Mouse (Mus musculus) embryonic fibroblast, embryonic 13.5 days (primary cell): Measurements from ENCODE around the gene Gpx2.

ENCODE experiments used
- CTCF ChIP-seq: IDR thresholded peaks from 2 replicates; pipeline ENCODE4 v1.5.1; 2011; ENCODE audit warnings: mild to moderate bottlenecking, control low read depth, low read length, moderate library complexity, borderline replicate concordance; ENCODE audit not compliant: insufficient read depth
- POLR2A ChIP-seq: IDR thresholded peaks from 2 replicates; pipeline ENCODE4 v1.6.1; 2011; ENCODE audit warnings: low read depth, mild to moderate bottlenecking, control low read depth, low read length, moderate library complexity

DNA sequence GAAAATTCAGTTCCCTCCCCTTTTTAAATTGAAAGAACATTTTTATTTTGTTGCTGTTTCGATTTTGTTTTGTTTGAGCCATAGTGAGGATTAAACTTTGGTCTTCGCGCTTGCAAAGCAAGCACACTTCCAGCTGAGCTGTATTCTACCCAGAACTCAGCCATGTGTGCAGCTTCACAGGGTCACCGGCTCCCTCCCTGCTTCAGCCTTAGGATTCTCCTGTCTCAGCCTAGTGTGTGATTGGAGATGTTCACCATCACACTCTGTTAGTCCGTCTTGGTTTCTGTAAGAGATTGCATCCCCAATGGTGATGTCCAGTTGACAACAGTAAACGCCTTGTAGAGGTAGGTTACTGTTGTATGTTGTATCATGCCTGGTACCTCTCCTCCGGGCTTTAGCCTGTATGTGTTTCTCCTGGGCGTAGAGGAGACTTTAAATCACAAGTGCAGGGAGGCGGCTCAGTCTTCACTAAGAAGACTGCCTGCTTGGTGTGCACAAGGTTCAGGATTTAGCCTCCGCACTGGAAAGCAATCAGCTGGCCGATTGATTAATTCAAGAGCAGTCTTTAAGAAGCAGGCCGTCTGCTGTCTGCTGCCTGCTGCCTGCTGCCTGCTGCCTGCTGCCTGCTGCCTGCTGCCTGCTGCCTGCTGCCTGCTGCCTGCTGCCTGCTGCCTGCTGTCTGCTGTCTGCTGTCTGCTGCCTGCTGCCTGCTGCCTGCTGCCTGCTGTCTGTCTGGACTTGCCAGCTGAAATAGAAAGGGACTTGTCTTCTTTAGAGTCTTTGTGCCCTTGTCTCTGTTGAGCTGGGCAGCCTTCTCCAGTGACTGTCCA lies 14.5 kb downstream of the Gpx2 start:
- TF ChIP-seq CTCF (no peak), POLR2A (no peak)
